Comparison of ENCODE assay signal across 25 mouse cellular contexts in the genomic region with DNA sequence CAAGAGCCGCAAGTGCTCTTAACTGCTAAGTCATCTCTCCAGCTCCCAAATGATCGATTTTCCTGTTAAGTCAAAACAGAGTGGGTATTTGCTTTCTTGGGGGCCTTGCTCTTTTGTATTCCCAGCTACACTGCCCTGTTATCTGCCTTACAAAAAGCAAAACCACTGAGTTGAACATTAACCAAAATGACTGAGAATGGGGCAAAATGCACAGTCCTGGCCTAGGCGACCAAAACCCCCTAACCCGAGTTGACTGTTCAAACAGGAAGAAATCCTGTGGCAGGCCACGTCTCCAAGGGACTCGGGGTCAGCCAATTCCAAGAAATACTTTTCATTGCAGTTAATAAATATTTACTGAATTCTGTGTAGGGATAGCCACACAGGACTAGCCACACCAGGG. TPM values are rescaled to one million over a fixed set of nuclear protein-coding genes. Genes with fewer than 3 reads are reported as not detected.
A peak's percentile ranks its signal among the peaks of the same experiment; 100 is the strongest.
DNase-seq lines count a peak whose midpoint lies in the region; ATAC-seq and TF ChIP-seq lines count a peak whose summit lies in the region.
"Had no signal": no experiment of that assay in that cellular context is flagged by ENCODE, and none has a peak within 500 bp of the region (broad histone marks: within the 10 kb centered on the region; RNA-seq: fewer than 3 reads in every experiment).

No protein-coding gene starts in this region.

- no peaks in the 10 kb centered on the region for H3K9me3 ChIP-seq in intestine, embryonic 16.5 days (ENCODE audit: control insufficient read depth, low read length)
- H3K9me3 ChIP-seq in intestine, postnatal 0 days (ENCODE audit: control insufficient read depth) = no peaks in the 10 kb centered on the region
- no peaks in the 10 kb centered on the region for H3K9me3 ChIP-seq in liver, embryonic 11.5 days (ENCODE audit: control insufficient read depth, low read length)
- H3K9me3 ChIP-seq in liver, embryonic 15.5 days (replicated peaks) = no peaks in the 10 kb centered on the region
- H3K9me3 ChIP-seq: embryonic facial prominence, embryonic 10.5 days; forebrain, embryonic 13.5 days; G1E; heart, embryonic 15.5 days had no signal

- no peak overlapping the region for H3K27ac ChIP-seq in intestine, embryonic 16.5 days (ENCODE audit: low read length)
- no peak overlapping the region for H3K27ac ChIP-seq in intestine, postnatal 0 days (ENCODE audit: low read depth, low read length)
- H3K27ac ChIP-seq in liver, embryonic 11.5 days (ENCODE audit: low read depth, low read length) = peak overlapping the region; percentile 60; the same call in 1 of the 2 replicates
- peak overlapping the region; percentile 41; the same call in 1 of the 2 replicates for H3K27ac ChIP-seq in liver, embryonic 15.5 days (replicated peaks)
- H3K27ac ChIP-seq: embryonic facial prominence, embryonic 10.5 days; forebrain, embryonic 13.5 days; heart, adult 2 months; heart, embryonic 15.5 days had no signal

- no peak overlapping the region for H3K4me3 ChIP-seq in intestine, embryonic 16.5 days (ENCODE audit: low read length)
- H3K4me3 ChIP-seq in intestine, postnatal 0 days (ENCODE audit: low read depth, low read length) = no peak overlapping the region
- H3K4me3 ChIP-seq in liver, embryonic 11.5 days (ENCODE audit: low read depth, low read length) = no peak overlapping the region
- no peak overlapping the region for H3K4me3 ChIP-seq in liver, embryonic 15.5 days (replicated peaks)
- H3K4me3 ChIP-seq: embryonic facial prominence, embryonic 10.5 days; forebrain, embryonic 13.5 days; heart, adult 2 months; heart, embryonic 15.5 days had no signal

- peaks cover 10% of the 10 kb centered on the region for H3K4me1 ChIP-seq in intestine, embryonic 16.5 days (ENCODE audit: control insufficient read depth, insufficient read depth, low read length)
- no peaks in the 10 kb centered on the region for H3K4me1 ChIP-seq in intestine, postnatal 0 days (replicated peaks; ENCODE audit: control insufficient read depth, insufficient read depth, low read length)
- peaks cover 16% of the 10 kb centered on the region; the same call in 1 of the 2 replicates for H3K4me1 ChIP-seq in liver, embryonic 11.5 days (replicated peaks; ENCODE audit: control insufficient read depth, insufficient read depth, low read length)
- peaks cover 9% of the 10 kb centered on the region for H3K4me1 ChIP-seq in liver, embryonic 15.5 days (replicated peaks)

- TF ChIP-seq CTCF in intestine, postnatal 0 days (IDR thresholded peaks at IDR 0.05; ENCODE audit: low read depth) = no peak

- H3K4me2 ChIP-seq in intestine, embryonic 16.5 days (ENCODE audit: low read depth, low read length) = no peak overlapping the region
- H3K4me2 ChIP-seq in intestine, postnatal 0 days (replicated peaks; ENCODE audit: low read depth) = no peak overlapping the region
- H3K4me2 ChIP-seq in liver, embryonic 11.5 days = no peak overlapping the region
- no peak overlapping the region for H3K4me2 ChIP-seq in liver, embryonic 15.5 days
- H3K4me2 ChIP-seq: forebrain, embryonic 13.5 days; heart, embryonic 11.5 days; heart, embryonic 15.5 days had no signal

- no peak overlapping the region for H3K9ac ChIP-seq in intestine, embryonic 16.5 days (ENCODE audit: low read depth, low read length)
- no peak overlapping the region for H3K9ac ChIP-seq in intestine, postnatal 0 days (ENCODE audit: low read depth, low read length)
- H3K9ac ChIP-seq in liver, embryonic 11.5 days (ENCODE audit: low read depth, low read length) = no peak overlapping the region
- H3K9ac ChIP-seq in liver, embryonic 15.5 days = no peak overlapping the region
- H3K9ac ChIP-seq: forebrain, embryonic 13.5 days; forebrain, postnatal 0 days; heart, embryonic 15.5 days had no signal

- whole genome bisulfite sequencing in intestine, embryonic 16.5 days = 50% methylated on average over 6 of the region's 6 CpGs
- 36% methylated on average over 6 of the region's 6 CpGs for WGBS in intestine, postnatal 0 days
- 59% methylated on average over 6 of the region's 6 CpGs for WGBS in liver, embryonic 11.5 days
- WGBS in liver, embryonic 15.5 days (ENCODE audit: insufficient replicate concordance) = 45% methylated on average over 6 of the region's 6 CpGs

- peak; percentile 26; the same call in 1 of the 2 replicates for ATAC-seq in intestine, embryonic 16.5 days
- ATAC-seq in intestine, postnatal 0 days = no peak
- ATAC-seq in liver, embryonic 11.5 days (replicated peaks; ENCODE audit: low FRiP score) = no peak
- ATAC-seq in liver, embryonic 15.5 days (ENCODE audit: insufficient read depth) = peak; percentile 75
- ATAC-seq: CD4-positive, CD25-positive, alpha-beta regulatory T cell, adult 4 months; forebrain, embryonic 13.5 days; forebrain, postnatal 0 days had no signal

- H3K36me3 ChIP-seq in intestine, embryonic 16.5 days (ENCODE audit: control insufficient read depth, insufficient read depth, low read length) = no peaks in the 10 kb centered on the region
- no peaks in the 10 kb centered on the region for H3K36me3 ChIP-seq in intestine, postnatal 0 days (ENCODE audit: control insufficient read depth, insufficient read depth)
- no peaks in the 10 kb centered on the region for H3K36me3 ChIP-seq in liver, embryonic 11.5 days (ENCODE audit: control insufficient read depth, insufficient read depth, low read length)
- no peaks in the 10 kb centered on the region for H3K36me3 ChIP-seq in liver, embryonic 15.5 days (replicated peaks)
- H3K36me3 ChIP-seq: embryonic facial prominence, embryonic 10.5 days; G1E; heart, embryonic 15.5 days had no signal

- peak; percentile 50 to 57 for DNase-seq in kidney, adult 8-10 months
- no peak for DNase-seq in kidney, postnatal 10 days
- no peak for DNase-seq in liver, embryonic 11.5 days (ENCODE audit: low spot score)
- no peak for DNase-seq in cerebellum, adult 11 months
- DNase-seq in spleen, postnatal 14 days (ENCODE audit: low spot score in 2 of 2) = no peak
- DNase-seq: adrenal gland, postnatal 10 days; B cell, adult 2 months; cerebellum, adult 18-20 months; cerebellum, postnatal 10 days; forebrain, postnatal 0 days; gastrocnemius, postnatal 14 days; heart, adult 2 months; heart, postnatal 36 days had no signal

- H3K27me3 ChIP-seq in intestine, embryonic 16.5 days (replicated peaks; ENCODE audit: control insufficient read depth, insufficient read depth, low read length) = no peaks in the 10 kb centered on the region
- 0 out of 2 replicates have a peak, but pooled peaks cover 5% of the 10 kb centered on the region for H3K27me3 ChIP-seq in intestine, postnatal 0 days (replicated peaks; ENCODE audit: control insufficient read depth, insufficient read depth, low read length)
- H3K27me3 ChIP-seq in liver, embryonic 11.5 days (replicated peaks; ENCODE audit: control insufficient read depth, insufficient read depth, low read length) = peaks cover 15% of the 10 kb centered on the region
- peaks cover 37% of the 10 kb centered on the region for H3K27me3 ChIP-seq in liver, embryonic 15.5 days

RNA-seq across cellular contexts. Expression of a gene that starts 28.5 kb away (rescaled TPM):
- 0.24 and 0.28 TPM in 2 replicates for polyA plus RNA-seq in intestine, embryonic 16.5 days (2015; fragmentation: Nextera tagmentation; extraction: Ambion mirVana)
- 0.08 and 0.09 TPM in 2 replicates for polyA plus RNA-seq in intestine, postnatal 0 days (2015; fragmentation: Nextera tagmentation; extraction: Ambion mirVana)
- polyA plus RNA-seq in liver, embryonic 11.5 days (2014; fragmentation: Nextera tagmentation; extraction: Ambion mirVana) = 1.3 and 1.5 TPM in 2 replicates
- polyA plus RNA-seq in liver, embryonic 15.5 days (2015; fragmentation: Nextera tagmentation; extraction: Ambion mirVana) = 3.6 and 3.7 TPM in 2 replicates
- polyA plus RNA-seq: CD4-positive, CD25-positive, alpha-beta regulatory T cell, adult 4 months; embryonic facial prominence, embryonic 10.5 days; embryonic facial prominence, embryonic 14.5 days; forebrain, embryonic 13.5 days; forebrain, postnatal 0 days; G1E; gonadal fat pad, adult 2 months; heart, embryonic 11.5 days; heart, embryonic 15.5 days; hindbrain, embryonic 11.5 days had no signal

RNA-seq across cellular contexts. Expression of a gene that starts 44.3 kb away (rescaled TPM):
- 0.32 and 0.37 TPM in 2 replicates for polyA plus RNA-seq in intestine, embryonic 16.5 days (2015; fragmentation: Nextera tagmentation; extraction: Ambion mirVana)
- 0.30 and 0.34 TPM in 2 replicates for polyA plus RNA-seq in intestine, postnatal 0 days (2015; fragmentation: Nextera tagmentation; extraction: Ambion mirVana)
- polyA plus RNA-seq in liver, embryonic 11.5 days (2014; fragmentation: Nextera tagmentation; extraction: Ambion mirVana) = 0.08 and 0.14 TPM in 2 replicates
- 0.03 TPM in 2 replicates for polyA plus RNA-seq in liver, embryonic 15.5 days (2015; fragmentation: Nextera tagmentation; extraction: Ambion mirVana)
- polyA plus RNA-seq: CD4-positive, CD25-positive, alpha-beta regulatory T cell, adult 4 months; G1E had no signal

Comparison
In these comparisons a context has a peak if more than half of its experiments do, and no peak if none do; other contexts are left out.
1. ATAC-seq: peak in intestine, embryonic 16.5 days (single experiment) and liver, embryonic 15.5 days (single experiment); none in intestine, postnatal 0 days (single experiment) and liver, embryonic 11.5 days (single experiment).
2. DNase-seq: peak in kidney, adult 8-10 months (2 of 2); none in kidney, postnatal 10 days (single experiment), liver, embryonic 11.5 days (single experiment), cerebellum, adult 11 months (single experiment) and spleen, postnatal 14 days (0 of 2).
3. H3K27ac ChIP-seq: peak in liver, embryonic 11.5 days (single experiment) and liver, embryonic 15.5 days (single experiment); none in intestine, embryonic 16.5 days (single experiment) and intestine, postnatal 0 days (single experiment).